Mouse (Mus musculus): ENCODE measurements around the gene Bbs7. TPM values are rescaled to one million over a fixed set of nuclear protein-coding genes. Genes with fewer than 3 reads are reported as not detected.
"Not testable (repeated sequence)": the region's sequence is repeated elsewhere in the genome, so short reads cannot be mapped to it uniquely, and the experiment has no call there.

Bbs7 gene
- total RNA-seq (2014; fragmentation: Nextera tagmentation) (2.9 and 5.4 TPM in 2 replicates), total RNA-seq (2017) (4.3 and 5.0 TPM in 2 replicates)

GRCm38 (mm10) chr3:36613202-36613907 is at the start of gene Bbs7:
Bbs7 (minus strand) TSS chr3:36613477.
- peak; percentile 99 for ATAC-seq (replicated peaks; ENCODE audit: poor library complexity, severe bottlenecking)

GRCm38 (mm10) chr3:36645245-36645559 is 31.9 kb upstream of the Bbs7 start:
- ATAC-seq (replicated peaks; ENCODE audit: poor library complexity, severe bottlenecking) = not testable (repeated sequence)

GRCm38 (mm10) chr3:36644554-36645244 is 31.4 kb upstream of the Bbs7 start:
- no peak for ATAC-seq (replicated peaks; ENCODE audit: poor library complexity, severe bottlenecking)

- no peak for ATAC-seq (replicated peaks; ENCODE audit: poor library complexity, severe bottlenecking)
Measured at GRCm38 (mm10) chr3:36643354-36643753, 30.1 kb upstream of the Bbs7 start.

GRCm38 (mm10) chr3:36642736-36643135 is 29.5 kb upstream of the Bbs7 start:
- no peak for ATAC-seq (replicated peaks; ENCODE audit: poor library complexity, severe bottlenecking)

GRCm38 (mm10) chr3:36640787-36641186 is 27.5 kb upstream of the Bbs7 start:
- ATAC-seq (replicated peaks; ENCODE audit: poor library complexity, severe bottlenecking) = no peak

GRCm38 (mm10) chr3:36635449-36635848 is 22.2 kb upstream of the Bbs7 start:
- ATAC-seq (replicated peaks; ENCODE audit: poor library complexity, severe bottlenecking) = peak; percentile 42

GRCm38 (mm10) chr3:36626803-36627202 is 13.5 kb upstream of the Bbs7 start:
- peak; percentile 80 for ATAC-seq (replicated peaks; ENCODE audit: poor library complexity, severe bottlenecking)

GRCm38 (mm10) chr3:36618181-36618580 is 4.9 kb upstream of the Bbs7 start:
- no peak for ATAC-seq (replicated peaks; ENCODE audit: poor library complexity, severe bottlenecking)

- ATAC-seq (replicated peaks; ENCODE audit: poor library complexity, severe bottlenecking) = no peak
Measured at GRCm38 (mm10) chr3:36613908-36614255, 605 bp upstream of the Bbs7 start.

GRCm38 (mm10) chr3:36612687-36613086 is 590 bp downstream of the Bbs7 start:
- ATAC-seq (replicated peaks; ENCODE audit: poor library complexity, severe bottlenecking) = peak; percentile 1; the same call in 1 of the 2 replicates

GRCm38 (mm10) chr3:36605894-36606783 is 7.1 kb downstream of the Bbs7 start:
- ATAC-seq (replicated peaks; ENCODE audit: poor library complexity, severe bottlenecking) = no peak

- ATAC-seq (replicated peaks; ENCODE audit: poor library complexity, severe bottlenecking) = not testable (repeated sequence)
Measured at GRCm38 (mm10) chr3:36599773-36600172, 13.5 kb downstream of the Bbs7 start.

- no peak for ATAC-seq (replicated peaks; ENCODE audit: poor library complexity, severe bottlenecking)
Measured at GRCm38 (mm10) chr3:36598811-36599210, 14.5 kb downstream of the Bbs7 start.

GRCm38 (mm10) chr3:36571827-36572378 is 41.4 kb downstream of the Bbs7 start, which contains the start of gene Ccna2:
Ccna2 (minus strand) TSS chr3:36572150.
- ATAC-seq (replicated peaks; ENCODE audit: poor library complexity, severe bottlenecking) = peak; percentile 96

GRCm38 (mm10) chr3:36571361-36571826 is 41.9 kb downstream of the Bbs7 start:
- ATAC-seq (replicated peaks; ENCODE audit: poor library complexity, severe bottlenecking) = peak; percentile 17

- no peak for ATAC-seq (replicated peaks; ENCODE audit: poor library complexity, severe bottlenecking)
Measured at GRCm38 (mm10) chr3:36569836-36570235, 43.4 kb downstream of the Bbs7 start.

GRCm38 (mm10) chr3:36563666-36564065 is 49.6 kb downstream of the Bbs7 start:
- no peak for ATAC-seq (replicated peaks; ENCODE audit: poor library complexity, severe bottlenecking)

- ATAC-seq (replicated peaks; ENCODE audit: poor library complexity, severe bottlenecking) = no peak
Measured at GRCm38 (mm10) chr3:36559606-36560005, 53.7 kb downstream of the Bbs7 start.

GRCm38 (mm10) chr3:36557601-36558000 is 55.7 kb downstream of the Bbs7 start:
- ATAC-seq (replicated peaks; ENCODE audit: poor library complexity, severe bottlenecking) = no peak

All from granulocyte monocyte progenitor cell, adult 5-6 weeks (primary cell).